In genomic region chr1:74830061-74830460, GRCm38 (mm10) we compare ENCODE assay signal across 33 mouse cellular contexts. TPM values are rescaled to one million over a fixed set of nuclear protein-coding genes. Genes with fewer than 3 reads are reported as not detected.
A peak's percentile ranks its signal among the peaks of the same experiment; 100 is the strongest.
DNase-seq lines count a peak whose midpoint lies in the region; ATAC-seq and TF ChIP-seq lines count a peak whose summit lies in the region.
"Had no signal": no experiment of that assay in that cellular context is flagged by ENCODE, and none has a peak within 500 bp of the region (broad histone marks: within the 10 kb centered on the region; RNA-seq: fewer than 3 reads in every experiment).

No protein-coding gene starts in this region.

- DNase-seq in frontal cortex, postnatal 10 days (ENCODE audit: low spot score in 2 of 2), result no peak
- DNase-seq in left cerebral cortex, postnatal 36 days (ENCODE audit: low spot score in 2 of 2), result peak; percentile 74 to 83
- no peak for DNase-seq in left cerebral cortex, postnatal 14 days (ENCODE audit: low spot score in 2 of 2)
- DNase-seq in c-Kit-positive CD71-positive TER-119-positive erythroid progenitor cells, embryonic 14.5 days (ENCODE audit: low spot score), result no peak
- no peak for DNase-seq in urinary bladder, postnatal 25 days (ENCODE audit: low spot score)
- DNase-seq: adrenal gland, postnatal 25 days; cerebellum, adult 11 months; cerebellum, adult 9-11 months; forebrain, postnatal 0 days; gastrocnemius, postnatal 14 days; heart, adult 18-20 months; heart, postnatal 10 days; kidney, adult 11 months; kidney, postnatal 36 days; layer of hippocampus, postnatal 36 days; lung, adult 18-20 months; lung, postnatal 14 days; midbrain, embryonic 14.5 days; retina, postnatal 1 day; thymus, postnatal 36 days had no signal

- peaks cover 53% of the 10 kb centered on the region for H3K4me1 ChIP-seq in E14TG2a.4 (replicated peaks; ENCODE audit: low read depth, low read length)
- H3K4me1 ChIP-seq: heart, embryonic 12.5 days; kidney, embryonic 15.5 days; limb, embryonic 13.5 days; liver, embryonic 12.5 days had no signal

- H3K9me3 ChIP-seq in E14TG2a.4 (ENCODE audit: low read length), result no peaks in the 10 kb centered on the region
- H3K9me3 ChIP-seq: embryonic facial prominence, embryonic 12.5 days; heart, embryonic 12.5 days; hindbrain, embryonic 13.5 days; kidney, embryonic 15.5 days; limb, embryonic 13.5 days; liver, embryonic 12.5 days; neural tube, embryonic 13.5 days had no signal

- no peak for TF ChIP-seq CTCF in E14TG2a.4 (conservative IDR thresholded peaks at IDR 0.05; ENCODE audit: low read length)

- H3K36me3 ChIP-seq in E14TG2a.4 (ENCODE audit: insufficient read depth, low read length), result no peaks in the 10 kb centered on the region
- H3K36me3 ChIP-seq: embryonic facial prominence, embryonic 12.5 days; heart, embryonic 12.5 days; hindbrain, embryonic 13.5 days; kidney, embryonic 15.5 days; limb, embryonic 13.5 days; liver, embryonic 12.5 days; neural tube, embryonic 13.5 days had no signal

- ATAC-seq in frontal cortex, adult (ENCODE audit: low TSS enrichment), result peak; percentile 89
- ATAC-seq in hematopoietic stem cell, adult 5-6 weeks (replicated peaks in 1 of 2; ENCODE audit: insufficient read depth in 1 of 2, low FRiP score in 2 of 2, low TSS enrichment in 1 of 2, low read depth in 1 of 2, poor library complexity in 2 of 2, severe bottlenecking in 2 of 2), result peak; percentile 48 to 56; a peak in 2 of 4 replicates
- ATAC-seq: forebrain, postnatal 0 days; liver, embryonic 12.5 days had no signal

- peaks cover 10% of the 10 kb centered on the region for H3K27me3 ChIP-seq in E14TG2a.4 (ENCODE audit: insufficient read depth, low read length)
- H3K27me3 ChIP-seq: embryonic facial prominence, embryonic 12.5 days; hindbrain, embryonic 13.5 days; kidney, embryonic 15.5 days; neural tube, embryonic 13.5 days had no signal

- intact Hi-C loops in left cerebral cortex, postnatal 36 days (cut with DNase I), result no loop called here
- intact Hi-C loops in left cerebral cortex, postnatal 14 days (cut with DNase I), result no loop called here

- H3K4me3 ChIP-seq in E14TG2a.4 (replicated peaks; ENCODE audit: low read length), result 0 out of 2 replicates have a peak overlapping the region, but pooled peaks have one; percentile 29
- H3K4me3 ChIP-seq: embryonic facial prominence, embryonic 12.5 days; heart, embryonic 12.5 days; hindbrain, embryonic 13.5 days; kidney, embryonic 15.5 days; limb, embryonic 13.5 days; liver, embryonic 12.5 days; myocyte; neural tube, embryonic 13.5 days had no signal

RNA-seq across cellular contexts. Expression of gene Cdk5r2, which starts 24.7 kb away (rescaled TPM):
- 100 to 1,000 TPM; 384 to 481 TPM for total RNA-seq in left cerebral cortex, postnatal 36 days (2021)
- total RNA-seq in left cerebral cortex, postnatal 14 days (2021), result 100 to 1,000 TPM; 566 to 585 TPM
- total RNA-seq in hematopoietic stem cell, adult 5-6 weeks (2017), result not detected in 2 replicates
- total RNA-seq: heart, adult 18-20 months; megakaryocyte, adult 5-6 weeks had no signal

RNA-seq across cellular contexts. Expression of gene Wnt10a, which starts 38.7 kb away (rescaled TPM):
- 10 to 100 TPM in 1 of 2 experiments, 1 to 10 TPM in 1; 8.5 to 12.7 TPM for total RNA-seq in left cerebral cortex, postnatal 36 days (2021)
- total RNA-seq in left cerebral cortex, postnatal 14 days (2021), result 1 to 10 TPM; 2.7 to 3.4 TPM
- not detected in 2 replicates for total RNA-seq in hematopoietic stem cell, adult 5-6 weeks (2017)
- total RNA-seq: heart, adult 18-20 months; heart, postnatal 10 days; megakaryocyte, adult 5-6 weeks had no signal

RNA-seq across cellular contexts. Expression of gene Fev, which starts 55.2 kb away (rescaled TPM):
- not detected for total RNA-seq in left cerebral cortex, postnatal 36 days (2021)
- total RNA-seq in left cerebral cortex, postnatal 14 days (2021), result not detected
- not detected in 2 replicates for total RNA-seq in hematopoietic stem cell, adult 5-6 weeks (2017)
- total RNA-seq: forebrain, postnatal 0 days; gastrocnemius, postnatal 14 days; heart, adult 18-20 months; layer of hippocampus, adult 8-10 months; layer of hippocampus, postnatal 36 days; megakaryocyte, adult 5-6 weeks had no signal

RNA-seq across cellular contexts. Expression of gene Wnt6, which starts 58.4 kb away (rescaled TPM):
- 1 to 10 TPM; 1.4 to 4.0 TPM for total RNA-seq in left cerebral cortex, postnatal 36 days (2021)
- total RNA-seq in left cerebral cortex, postnatal 14 days (2021), result 1 to 10 TPM; 2.0 to 2.8 TPM
- not detected in 2 replicates for total RNA-seq in hematopoietic stem cell, adult 5-6 weeks (2017)

Comparison
In these comparisons a context has a peak if more than half of its experiments do, and no peak if none do; other contexts are left out.
1. DNase-seq: peak in left cerebral cortex, postnatal 36 days (2 of 2); none in frontal cortex, postnatal 10 days (0 of 2), left cerebral cortex, postnatal 14 days (0 of 2), c-Kit-positive CD71-positive TER-119-positive erythroid progenitor cells, embryonic 14.5 days (single experiment) and urinary bladder, postnatal 25 days (single experiment).
2. RNA of gene Cdk5r2, which starts 24.7 kb away (total RNA-seq): 566 to 585 TPM in left cerebral cortex, postnatal 14 days and 384 to 481 TPM in left cerebral cortex, postnatal 36 days; not detected in hematopoietic stem cell, adult 5-6 weeks; every median in the first group is over 100 times any median in the second.